Mouse (Mus musculus): ENCODE data around the gene Capn15. TPM values are rescaled to one million over a fixed set of nuclear protein-coding genes. Genes with fewer than 3 reads are reported as not detected.

Gene Capn15
- polyA plus RNA-seq, 1 experiment from 2014 or later: 13.9 TPM

DNA sequence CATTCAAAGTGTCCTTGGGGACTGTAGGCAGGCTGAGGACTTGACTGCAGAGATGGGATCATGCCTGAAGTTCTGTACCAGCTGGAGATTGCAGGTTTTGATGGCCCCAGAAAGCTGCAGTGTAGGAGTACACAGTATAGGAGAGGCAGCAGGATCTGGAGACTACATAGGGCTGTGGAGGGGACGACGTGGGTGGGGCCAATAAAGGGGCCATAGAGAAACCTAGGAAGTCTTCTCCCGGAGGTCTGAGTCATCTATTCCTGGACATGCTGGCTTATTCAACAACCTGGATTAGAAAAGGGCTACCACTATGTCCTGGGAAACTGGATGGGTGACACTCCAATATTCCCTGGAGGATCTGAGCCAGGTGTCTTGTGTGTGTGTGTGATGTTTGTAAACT, 29.9 kb downstream of the Capn15 start:
- Histone ChIP-seq H3K4me2 (replicated peaks; ENCODE audit: low read depth, low read length) (no peak overlapping the region), H3K27ac (ENCODE audit: low read length) (no peak overlapping the region), H3K4me3 (ENCODE audit: low read depth, low read length) (no peak overlapping the region), H3K9me3 (ENCODE audit: low read length) (no peaks in the 10 kb centered on the region), H3K9ac (replicated peaks; ENCODE audit: low read depth) (no peak overlapping the region), H3K36me3 (ENCODE audit: insufficient read depth, low read length) (no peaks in the 10 kb centered on the region; the same call in 1 of the 2 replicates), H3K4me1 (ENCODE audit: insufficient read depth, low read depth, low read length) (peaks cover 2% of the 10 kb centered on the region; the same call in 1 of the 2 replicates), H3K27me3 (replicated peaks; ENCODE audit: insufficient read depth, low read length) (peaks cover 12% of the 10 kb centered on the region; the same call in 1 of the 2 replicates)
- WGBS: 47% methylated on average over 3 of the region's 3 CpGs
- no peak for DNase-seq (ENCODE audit: low spot score)
- ATAC-seq: no peak
- TF ChIP-seq CTCF (IDR thresholded peaks at IDR 0.05): no peak
- no peak for TF ChIP-seq EP300 (IDR thresholded peaks at IDR 0.05)

DNA sequence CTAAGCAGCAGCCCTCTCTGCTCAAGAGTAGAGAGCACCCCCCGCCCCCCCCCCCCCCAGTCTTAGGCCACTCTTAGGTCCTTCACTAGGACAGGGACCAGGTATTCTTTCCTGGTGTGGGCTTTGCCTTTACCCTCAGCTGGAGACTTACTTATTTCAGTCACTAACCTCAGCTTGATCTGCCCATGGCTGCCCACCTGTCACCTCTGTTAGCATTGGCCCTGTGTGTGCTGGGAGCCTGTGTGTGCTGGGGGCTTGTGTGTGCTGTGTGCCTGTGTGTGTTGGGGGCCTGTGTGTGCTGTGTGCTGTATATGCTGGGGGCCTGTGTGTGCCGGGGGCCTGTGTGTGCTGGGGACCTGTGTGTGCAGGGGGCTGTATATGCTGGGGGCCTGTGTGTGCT, 30.9 kb downstream of the Capn15 start:
- DNase-seq (ENCODE audit: low spot score): no peak
- no peak for ATAC-seq

DNA sequence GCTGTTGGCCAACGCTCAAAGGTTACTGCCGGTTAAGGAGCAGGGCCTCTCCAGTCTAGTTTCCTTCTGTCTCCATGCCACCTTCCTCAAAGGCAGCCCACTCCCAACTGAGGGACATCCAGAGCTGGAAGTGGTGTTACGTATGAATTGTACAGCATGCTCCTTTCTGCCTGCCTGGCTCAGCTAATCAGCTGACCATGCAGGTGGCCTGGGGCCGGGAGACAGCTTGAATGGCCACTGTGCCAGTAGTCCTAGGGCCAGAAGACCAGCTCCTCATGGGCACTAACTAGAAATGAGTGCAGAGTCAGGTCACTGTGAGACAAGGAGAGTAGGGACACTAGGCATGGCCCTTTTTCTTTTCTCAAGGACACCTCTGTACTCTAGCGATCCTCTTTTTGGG, 32.4 kb downstream of the Capn15 start:
- H3K27me3 ChIP-seq (replicated peaks; ENCODE audit: insufficient read depth, low read length): peaks cover 14% of the 10 kb centered on the region; the same call in 1 of the 2 replicates
- no peak overlapping the region for H3K4me2 ChIP-seq (replicated peaks; ENCODE audit: low read depth, low read length)
- no peaks in the 10 kb centered on the region for H3K9me3 ChIP-seq (ENCODE audit: low read length)
- ATAC-seq (no peak), DNase-seq (ENCODE audit: low spot score) (no peak)
- WGBS: 71% methylated on average over 5 of the region's 5 CpGs
- H3K9ac ChIP-seq (replicated peaks; ENCODE audit: low read depth): no peak overlapping the region
- no peak overlapping the region for H3K4me3 ChIP-seq (ENCODE audit: low read depth, low read length)
- TF ChIP-seq EP300 (IDR thresholded peaks at IDR 0.05): no peak
- peaks cover 2% of the 10 kb centered on the region; the same call in 1 of the 2 replicates for H3K4me1 ChIP-seq (ENCODE audit: insufficient read depth, low read depth, low read length)
- H3K36me3 ChIP-seq (ENCODE audit: insufficient read depth, low read length): no peaks in the 10 kb centered on the region
- H3K27ac ChIP-seq (ENCODE audit: low read length): no peak overlapping the region

More for the DNA sequence above, 30.9 kb downstream of the Capn15 start:
- Histone ChIP-seq H3K27me3 (replicated peaks; ENCODE audit: insufficient read depth, low read length) (peaks cover 14% of the 10 kb centered on the region; the same call in 1 of the 2 replicates), H3K4me1 (ENCODE audit: insufficient read depth, low read depth, low read length) (peaks cover 2% of the 10 kb centered on the region; the same call in 1 of the 2 replicates), H3K36me3 (ENCODE audit: insufficient read depth, low read length) (no peaks in the 10 kb centered on the region), H3K4me2 (replicated peaks; ENCODE audit: low read depth, low read length) (no peak overlapping the region), H3K9ac (replicated peaks; ENCODE audit: low read depth) (no peak overlapping the region), H3K9me3 (ENCODE audit: low read length) (no peaks in the 10 kb centered on the region), H3K4me3 (ENCODE audit: low read depth, low read length) (no peak overlapping the region), H3K27ac (ENCODE audit: low read length) (no peak overlapping the region)
- TF ChIP-seq CTCF (IDR thresholded peaks at IDR 0.05) (no peak), EP300 (IDR thresholded peaks at IDR 0.05) (no peak)
- 70% methylated on average over 1 of the region's 2 CpGs for WGBS

GRCm38 (mm10) chr17:25951803-25952623, 33.6 kb downstream of the Capn15 start, which contains the start of gene A930017K11Rik:
Gene A930017K11Rik (minus strand): TSS chr17:25952565.
- peak within 1 kb of the TSS; percentile 27 for H3K4me3 ChIP-seq (ENCODE audit: low read depth, low read length)
- H3K36me3 ChIP-seq (ENCODE audit: insufficient read depth, low read length): no peaks in the 10 kb centered on the region
- no peak within 1 kb of the TSS for H3K9ac ChIP-seq (replicated peaks; ENCODE audit: low read depth)
- H3K4me2 ChIP-seq (replicated peaks; ENCODE audit: low read depth, low read length): peak within 1 kb of the TSS; percentile 58
- peak; percentile 53; the same call in 1 of the 2 replicates for ATAC-seq
- peaks cover 14% of the 10 kb centered on the region; the same call in 1 of the 2 replicates for H3K27me3 ChIP-seq (replicated peaks; ENCODE audit: insufficient read depth, low read length)
- peak; percentile 16 for DNase-seq (ENCODE audit: low spot score)
- H3K27ac ChIP-seq (ENCODE audit: low read length): no peak within 1 kb of the TSS
- no peaks in the 10 kb centered on the region for H3K9me3 ChIP-seq (ENCODE audit: low read length)
- 1% methylated on average over 47 of the region's 58 CpGs for WGBS
- TF ChIP-seq EP300 (IDR thresholded peaks at IDR 0.05) (no peak), CTCF (IDR thresholded peaks at IDR 0.05) (no peak)
- H3K4me1 ChIP-seq (ENCODE audit: insufficient read depth, low read depth, low read length): peaks cover 2% of the 10 kb centered on the region; the same call in 1 of the 2 replicates

DNA sequence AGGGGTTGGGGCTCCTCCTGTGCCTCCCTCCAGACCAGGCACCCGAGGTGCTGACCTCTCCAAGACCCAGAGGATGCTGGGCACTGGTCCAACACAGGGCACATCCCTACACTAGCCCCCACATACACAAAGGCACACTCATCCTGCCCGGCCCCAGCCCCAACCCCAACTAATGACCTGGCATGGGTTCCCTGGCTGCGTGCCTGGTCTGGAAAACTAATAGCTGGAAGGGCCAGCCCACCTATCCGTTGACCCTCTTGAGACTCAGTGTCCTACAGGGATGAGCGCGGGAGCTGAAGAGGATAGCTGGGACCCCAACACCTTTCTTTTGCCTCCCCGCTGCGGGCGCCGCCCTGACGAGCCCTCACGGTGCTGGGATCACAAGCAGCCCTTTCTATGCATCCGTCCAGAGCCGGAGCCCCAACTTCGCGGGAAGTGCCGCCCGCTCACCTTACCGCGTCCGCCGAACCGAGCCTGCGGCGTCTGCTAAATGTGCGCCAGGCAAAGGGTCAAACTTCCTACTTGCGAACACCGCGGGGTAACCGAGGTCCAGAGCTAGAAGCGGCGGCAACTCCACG, 34.3 kb downstream of the Capn15 start:
- WGBS: under 1% methylated on average over 29 of the region's 33 CpGs
- H3K27me3 ChIP-seq (replicated peaks; ENCODE audit: insufficient read depth, low read length): peaks cover 14% of the 10 kb centered on the region; the same call in 1 of the 2 replicates
- peaks cover 2% of the 10 kb centered on the region; the same call in 1 of the 2 replicates for H3K4me1 ChIP-seq (ENCODE audit: insufficient read depth, low read depth, low read length)
- ATAC-seq (no peak), DNase-seq (ENCODE audit: low spot score) (no peak)
- no peak for TF ChIP-seq EP300 (IDR thresholded peaks at IDR 0.05)
- no peak for TF ChIP-seq CTCF (IDR thresholded peaks at IDR 0.05)
- H3K4me3 ChIP-seq (ENCODE audit: low read depth, low read length): peak overlapping the region; percentile 27
- no peaks in the 10 kb centered on the region for H3K36me3 ChIP-seq (ENCODE audit: insufficient read depth, low read length)
- peak overlapping the region; percentile 58 for H3K4me2 ChIP-seq (replicated peaks; ENCODE audit: low read depth, low read length)
- H3K9ac ChIP-seq (replicated peaks; ENCODE audit: low read depth): no peak overlapping the region
- no peak overlapping the region for H3K27ac ChIP-seq (ENCODE audit: low read length)
- H3K9me3 ChIP-seq (ENCODE audit: low read length): no peaks in the 10 kb centered on the region

- peaks cover 2% of the 10 kb centered on the region; the same call in 1 of the 2 replicates for H3K4me1 ChIP-seq (ENCODE audit: insufficient read depth, low read depth, low read length)
- no peaks in the 10 kb centered on the region for H3K9me3 ChIP-seq (ENCODE audit: low read length)
- no peak for DNase-seq (ENCODE audit: low spot score)
- 0% methylated on average over 1 of the region's 3 CpGs for WGBS
- peaks cover 14% of the 10 kb centered on the region; the same call in 1 of the 2 replicates for H3K27me3 ChIP-seq (replicated peaks; ENCODE audit: insufficient read depth, low read length)
- ATAC-seq: no peak
- H3K4me3 ChIP-seq (ENCODE audit: low read depth, low read length): no peak overlapping the region
- no peak overlapping the region for H3K4me2 ChIP-seq (replicated peaks; ENCODE audit: low read depth, low read length)
- no peaks in the 10 kb centered on the region for H3K36me3 ChIP-seq (ENCODE audit: insufficient read depth, low read length)
- H3K27ac ChIP-seq (ENCODE audit: low read length): no peak overlapping the region
- TF ChIP-seq CTCF (IDR thresholded peaks at IDR 0.05) (no peak), EP300 (IDR thresholded peaks at IDR 0.05) (no peak)
- H3K9ac ChIP-seq (replicated peaks; ENCODE audit: low read depth): no peak overlapping the region
Measured at GRCm38 (mm10) chr17:25950706-25951105, 34.9 kb downstream of the Capn15 start.

Measured in lung, postnatal 0 days (tissue).